Mouse (Mus musculus) lung, postnatal 0 days (tissue): ENCODE measurements at regions not wholly inside any gene's neighbourhood (a gene's known extent, or its start where the extent isn't known, plus 50 kb on each side); places are given as distances from the start of the nearest gene placed in this dataset.

Experiments
- ATAC-seq: fragments of 200-750 bp; cut with Nextera tagmentation; 2 replicates; pipeline ENCODE4 v1.8.0; 2017; ENCODE audit warnings: moderate library complexity
- DNase-seq: peaks from one replicate; pipeline ENCODE4 v3.0.0-alpha.2; 2016; ENCODE audit warnings: low spot score
- H3K27ac ChIP-seq: fragments of 300-500 bp; sonication (generic); 2 replicates; pipeline ENCODE4 v1.5.1; 2014; ENCODE audit warnings: antibody characterized with exemption, mild to moderate bottlenecking, low read length, mixed read lengths
- H3K27me3 ChIP-seq: fragments of 300-500 bp; sonication (generic); replicated peaks from 2 replicates; pipeline ENCODE4 v1.6.1; 2014; ENCODE audit warnings: low read length, mixed read lengths; ENCODE audit not compliant: insufficient read depth
- H3K36me3 ChIP-seq: fragments of 300-500 bp; sonication (generic); 2 replicates; pipeline ENCODE4 v1.6.1; 2014; ENCODE audit warnings: low read length, mixed read lengths; ENCODE audit not compliant: insufficient read depth
- H3K4me1 ChIP-seq: fragments of 300-500 bp; sonication (generic); 2 replicates; pipeline ENCODE4 v1.6.1; 2014; ENCODE audit warnings: antibody characterized with exemption, low read depth, low read length, mixed read lengths; ENCODE audit not compliant: insufficient read depth
- H3K4me2 ChIP-seq: fragments of 300-500 bp; sonication (generic); replicated peaks from 2 replicates; pipeline ENCODE4 v1.6.1; 2014; ENCODE audit warnings: low read depth, mild to moderate bottlenecking, low read length, moderate library complexity, mixed read lengths
- H3K4me3 ChIP-seq: fragments of 300-500 bp; sonication (generic); 2 replicates; pipeline ENCODE4 v1.5.1; 2014; ENCODE audit warnings: low read depth, low read length
- H3K9ac ChIP-seq: fragments of 300-500 bp; sonication (generic); replicated peaks from 2 replicates; pipeline ENCODE4 v1.6.1; 2014; ENCODE audit warnings: low read depth, mild to moderate bottlenecking
- H3K9me3 ChIP-seq: fragments of 300-500 bp; sonication (generic); 2 replicates; pipeline ENCODE4 v1.6.1; 2016; ENCODE audit warnings: low read length, mixed read lengths
- CTCF ChIP-seq: IDR thresholded peaks from 2 replicates; pipeline ENCODE4 v1.5.1; 2016; ENCODE audit warnings: antibody characterized with exemption, mild to moderate bottlenecking
- EP300 ChIP-seq: IDR thresholded peaks from 2 replicates; pipeline ENCODE4 v1.6.1; 2016; ENCODE audit warnings: antibody characterized with exemption, mild to moderate bottlenecking, control low read depth
- WGBS: fragments of 180-500 bp; shearing (Covaris S2); extraction: QIAGEN DNeasy Blood & Tissue Kit; methylation state at CpG from one replicate; pipeline ENCODE4 v1.1.7; 2014; 5-methylcytosine and 5-hydroxymethylcytosine counted together

- no peak overlapping the region for H3K4me3 ChIP-seq
- no peaks in the 10 kb centered on the region for H3K36me3 ChIP-seq
- no peak for ATAC-seq
- TF ChIP-seq CTCF (no peak), EP300 (no peak)
- no peaks in the 10 kb centered on the region for H3K9me3 ChIP-seq
- WGBS, result 58% methylated on average over 4 of the region's 4 CpGs
- DNase-seq, result no peak
- H3K4me2 ChIP-seq, result no peak overlapping the region
- no peak overlapping the region for H3K27ac ChIP-seq
- no peak overlapping the region for H3K9ac ChIP-seq
- H3K4me1 ChIP-seq, result no peaks in the 10 kb centered on the region
- no peaks in the 10 kb centered on the region for H3K27me3 ChIP-seq
Measured at GRCm38 (mm10) chr10:118608376-118609145, 167.7 kb downstream of the Ifng start.

GRCm38 (mm10) chr10:118609157-118609556 lies 168.3 kb downstream of the Ifng start:
- Histone ChIP-seq H3K27ac (no peak overlapping the region), H3K9ac (no peak overlapping the region), H3K4me1 (no peaks in the 10 kb centered on the region), H3K9me3 (no peaks in the 10 kb centered on the region), H3K27me3 (no peaks in the 10 kb centered on the region), H3K36me3 (no peaks in the 10 kb centered on the region), H3K4me2 (no peak overlapping the region), H3K4me3 (no peak overlapping the region)
- TF ChIP-seq EP300, result no peak
- TF ChIP-seq CTCF, result no peak
- no peak for DNase-seq
- 46% methylated on average over 4 of the region's 4 CpGs for WGBS
- ATAC-seq, result no peak

GRCm38 (mm10) chr10:118610868-118611461 lies 170.1 kb downstream of the Ifng start:
- no peak overlapping the region for H3K27ac ChIP-seq
- H3K36me3 ChIP-seq, result no peaks in the 10 kb centered on the region
- no peak overlapping the region for H3K4me2 ChIP-seq
- H3K27me3 ChIP-seq, result no peaks in the 10 kb centered on the region
- 73% methylated on average over 7 of the region's 7 CpGs for WGBS
- no peak for DNase-seq
- H3K4me3 ChIP-seq, result no peak overlapping the region
- ATAC-seq, result no peak
- H3K9ac ChIP-seq, result no peak overlapping the region
- H3K9me3 ChIP-seq, result no peaks in the 10 kb centered on the region
- no peaks in the 10 kb centered on the region for H3K4me1 ChIP-seq
- no peak for TF ChIP-seq CTCF
- no peak for TF ChIP-seq EP300

- DNase-seq (no peak), ATAC-seq (no peak)
- Histone ChIP-seq H3K36me3 (no peaks in the 10 kb centered on the region), H3K27me3 (no peaks in the 10 kb centered on the region), H3K4me2 (no peak overlapping the region), H3K27ac (no peak overlapping the region), H3K4me3 (no peak overlapping the region), H3K9me3 (no peaks in the 10 kb centered on the region), H3K9ac (no peak overlapping the region), H3K4me1 (no peaks in the 10 kb centered on the region)
- 77% methylated on average over 7 of the region's 7 CpGs for WGBS
- no peak for TF ChIP-seq EP300
- no peak for TF ChIP-seq CTCF
Measured at GRCm38 (mm10) chr10:118612091-118612490, 171.2 kb downstream of the Ifng start.

- ATAC-seq (no peak), DNase-seq (no peak)
- H3K27ac ChIP-seq, result no peak overlapping the region
- no peaks in the 10 kb centered on the region for H3K27me3 ChIP-seq
- H3K36me3 ChIP-seq, result no peaks in the 10 kb centered on the region
- H3K9ac ChIP-seq, result no peak overlapping the region
- WGBS, result 82% methylated on average over 14 of the region's 14 CpGs
- no peaks in the 10 kb centered on the region for H3K4me1 ChIP-seq
- H3K4me2 ChIP-seq, result no peak overlapping the region
- TF ChIP-seq CTCF (no peak), EP300 (no peak)
- no peak overlapping the region for H3K4me3 ChIP-seq
- no peaks in the 10 kb centered on the region for H3K9me3 ChIP-seq
Measured at GRCm38 (mm10) chr10:118613056-118613695, 172.3 kb downstream of the Ifng start.

- ATAC-seq (no peak), DNase-seq (no peak)
- WGBS, result 87% methylated on average over 6 of the region's 6 CpGs
Measured at GRCm38 (mm10) chr10:118614251-118614865, 173.5 kb downstream of the Ifng start.

More at GRCm38 (mm10) chr10:118614251-118614865, 173.5 kb downstream of the Ifng start:
- no peaks in the 10 kb centered on the region for H3K27me3 ChIP-seq
- no peak overlapping the region for H3K9ac ChIP-seq
- H3K4me3 ChIP-seq, result no peak overlapping the region
- no peaks in the 10 kb centered on the region for H3K9me3 ChIP-seq
- H3K27ac ChIP-seq, result no peak overlapping the region
- H3K4me1 ChIP-seq, result no peaks in the 10 kb centered on the region
- H3K4me2 ChIP-seq, result no peak overlapping the region
- TF ChIP-seq EP300 (no peak), CTCF (no peak)
- no peaks in the 10 kb centered on the region for H3K36me3 ChIP-seq
